Mouse (Mus musculus): ENCODE measurements around the gene Atf1. TPM values are rescaled to one million over a fixed set of nuclear protein-coding genes. Genes with fewer than 3 reads are reported as not detected.
A peak's percentile ranks its signal among the peaks of the same experiment; 100 is the strongest.

Gene Atf1
- polyA plus RNA-seq, 1 experiment from 2014 or later = 13.2 TPM

GRCm38 (mm10) chr15:100210013-100210412 is 17.6 kb upstream of the Atf1 start:
- H3K27ac ChIP-seq = no peak overlapping the region
- H3K36me3 ChIP-seq (replicated peaks; ENCODE audit: control insufficient read depth, insufficient read depth) = peaks cover 99% of the 10 kb centered on the region
- whole genome bisulfite sequencing = 96% methylated on average over 3 of the region's 3 CpGs
- H3K4me3 ChIP-seq (replicated peaks; ENCODE audit: low read length) = no peak overlapping the region
- H3K9me3 ChIP-seq (ENCODE audit: control insufficient read depth, low read length) = no peaks in the 10 kb centered on the region
- H3K4me2 ChIP-seq (replicated peaks) = no peak overlapping the region
- H3K4me1 ChIP-seq (replicated peaks; ENCODE audit: control insufficient read depth, insufficient read depth, low read length) = no peaks in the 10 kb centered on the region
- ATAC-seq (ENCODE audit: low FRiP score) = no peak
- DNase-seq (ENCODE audit: low spot score) = no peak
- no peaks in the 10 kb centered on the region for H3K27me3 ChIP-seq (ENCODE audit: control insufficient read depth, insufficient read depth, low read length)
- no peak overlapping the region for H3K9ac ChIP-seq

GRCm38 (mm10) chr15:100213339-100213738 is 14.3 kb upstream of the Atf1 start:
- Histone ChIP-seq H3K9me3 (ENCODE audit: control insufficient read depth, low read length) (no peaks in the 10 kb centered on the region), H3K4me3 (replicated peaks; ENCODE audit: low read length) (no peak overlapping the region), H3K4me2 (replicated peaks) (no peak overlapping the region), H3K27me3 (ENCODE audit: control insufficient read depth, insufficient read depth, low read length) (no peaks in the 10 kb centered on the region), H3K36me3 (replicated peaks; ENCODE audit: control insufficient read depth, insufficient read depth) (peaks cover 90% of the 10 kb centered on the region), H3K9ac (no peak overlapping the region), H3K27ac (no peak overlapping the region), H3K4me1 (replicated peaks; ENCODE audit: control insufficient read depth, insufficient read depth, low read length) (no peaks in the 10 kb centered on the region)
- ATAC-seq (ENCODE audit: low FRiP score) = no peak
- WGBS = 98% methylated on average over 2 of the region's 2 CpGs
- DNase-seq (ENCODE audit: low spot score) = no peak

- Histone ChIP-seq H3K9ac (no peak overlapping the region), H3K27ac (no peak overlapping the region), H3K9me3 (ENCODE audit: control insufficient read depth, low read length) (no peaks in the 10 kb centered on the region), H3K4me3 (replicated peaks; ENCODE audit: low read length) (no peak overlapping the region), H3K4me2 (replicated peaks) (no peak overlapping the region), H3K36me3 (replicated peaks; ENCODE audit: control insufficient read depth, insufficient read depth) (peaks cover 73% of the 10 kb centered on the region), H3K4me1 (replicated peaks; ENCODE audit: control insufficient read depth, insufficient read depth, low read length) (no peaks in the 10 kb centered on the region), H3K27me3 (ENCODE audit: control insufficient read depth, insufficient read depth, low read length) (no peaks in the 10 kb centered on the region)
- DNase-seq (ENCODE audit: low spot score) (no peak), ATAC-seq (ENCODE audit: low FRiP score) (no peak)
- 95% methylated on average over 11 of the region's 11 CpGs for WGBS
These were observed 12.5 kb upstream of the Atf1 start for GRCm38 (mm10) chr15:100215092-100215491.

- no peak overlapping the region for H3K27ac ChIP-seq
- peaks cover 62% of the 10 kb centered on the region for H3K36me3 ChIP-seq (replicated peaks; ENCODE audit: control insufficient read depth, insufficient read depth)
- no peaks in the 10 kb centered on the region for H3K4me1 ChIP-seq (replicated peaks; ENCODE audit: control insufficient read depth, insufficient read depth, low read length)
- DNase-seq (ENCODE audit: low spot score) (no peak), ATAC-seq (ENCODE audit: low FRiP score) (no peak)
- H3K4me3 ChIP-seq (replicated peaks; ENCODE audit: low read length) = no peak overlapping the region
- no peaks in the 10 kb centered on the region for H3K9me3 ChIP-seq (ENCODE audit: control insufficient read depth, low read length)
- H3K27me3 ChIP-seq (ENCODE audit: control insufficient read depth, insufficient read depth, low read length) = no peaks in the 10 kb centered on the region
- H3K4me2 ChIP-seq (replicated peaks) = no peak overlapping the region
- H3K9ac ChIP-seq = no peak overlapping the region
- WGBS = 94% methylated on average over 9 of the region's 9 CpGs
These were observed 11.4 kb upstream of the Atf1 start for GRCm38 (mm10) chr15:100216173-100216572.

GRCm38 (mm10) chr15:100218018-100218417 is 9.6 kb upstream of the Atf1 start:
- H3K9me3 ChIP-seq (ENCODE audit: control insufficient read depth, low read length) = no peaks in the 10 kb centered on the region
- no peak overlapping the region for H3K9ac ChIP-seq
- 97% methylated on average over 3 of the region's 3 CpGs for WGBS
- no peak overlapping the region for H3K4me2 ChIP-seq (replicated peaks)
- DNase-seq (ENCODE audit: low spot score) (no peak), ATAC-seq (ENCODE audit: low FRiP score) (no peak)
- peaks cover 44% of the 10 kb centered on the region for H3K36me3 ChIP-seq (replicated peaks; ENCODE audit: control insufficient read depth, insufficient read depth)
- no peaks in the 10 kb centered on the region for H3K4me1 ChIP-seq (replicated peaks; ENCODE audit: control insufficient read depth, insufficient read depth, low read length)
- no peak overlapping the region for H3K4me3 ChIP-seq (replicated peaks; ENCODE audit: low read length)
- H3K27me3 ChIP-seq (ENCODE audit: control insufficient read depth, insufficient read depth, low read length) = no peaks in the 10 kb centered on the region
- no peak overlapping the region for H3K27ac ChIP-seq

- Histone ChIP-seq H3K27ac (no peak overlapping the region), H3K9me3 (ENCODE audit: control insufficient read depth, low read length) (no peaks in the 10 kb centered on the region), H3K9ac (no peak overlapping the region), H3K4me1 (replicated peaks; ENCODE audit: control insufficient read depth, insufficient read depth, low read length) (no peaks in the 10 kb centered on the region), H3K36me3 (replicated peaks; ENCODE audit: control insufficient read depth, insufficient read depth) (peaks cover 30% of the 10 kb centered on the region), H3K4me3 (replicated peaks; ENCODE audit: low read length) (no peak overlapping the region), H3K4me2 (replicated peaks) (no peak overlapping the region), H3K27me3 (ENCODE audit: control insufficient read depth, insufficient read depth, low read length) (no peaks in the 10 kb centered on the region)
- DNase-seq (ENCODE audit: low spot score) (no peak), ATAC-seq (ENCODE audit: low FRiP score) (no peak)
- 73% methylated on average over 1 of the region's 1 CpGs for WGBS
These were observed 8.2 kb upstream of the Atf1 start for GRCm38 (mm10) chr15:100219396-100219795.

- ATAC-seq (ENCODE audit: low FRiP score) (no peak), DNase-seq (ENCODE audit: low spot score) (no peak)
- Histone ChIP-seq H3K27ac (no peak overlapping the region), H3K27me3 (ENCODE audit: control insufficient read depth, insufficient read depth, low read length) (no peaks in the 10 kb centered on the region), H3K9me3 (ENCODE audit: control insufficient read depth, low read length) (no peaks in the 10 kb centered on the region), H3K36me3 (replicated peaks; ENCODE audit: control insufficient read depth, insufficient read depth) (peaks cover 15% of the 10 kb centered on the region; the same call in 1 of the 2 replicates), H3K4me3 (replicated peaks; ENCODE audit: low read length) (no peak overlapping the region), H3K4me1 (replicated peaks; ENCODE audit: control insufficient read depth, insufficient read depth, low read length) (no peaks in the 10 kb centered on the region), H3K4me2 (replicated peaks) (no peak overlapping the region), H3K9ac (no peak overlapping the region)
- 83% methylated on average over 7 of the region's 7 CpGs for WGBS
These were observed 6.7 kb upstream of the Atf1 start for GRCm38 (mm10) chr15:100220916-100221315.

- WGBS = 94% methylated on average over 4 of the region's 4 CpGs
- Histone ChIP-seq H3K9ac (no peak overlapping the region), H3K36me3 (replicated peaks; ENCODE audit: control insufficient read depth, insufficient read depth) (no peaks in the 10 kb centered on the region), H3K9me3 (ENCODE audit: control insufficient read depth, low read length) (no peaks in the 10 kb centered on the region), H3K4me1 (replicated peaks; ENCODE audit: control insufficient read depth, insufficient read depth, low read length) (peaks cover 19% of the 10 kb centered on the region; the same call in 1 of the 2 replicates), H3K27me3 (ENCODE audit: control insufficient read depth, insufficient read depth, low read length) (no peaks in the 10 kb centered on the region), H3K4me3 (replicated peaks; ENCODE audit: low read length) (no peak overlapping the region), H3K4me2 (replicated peaks) (no peak overlapping the region), H3K27ac (no peak overlapping the region)
- ATAC-seq (ENCODE audit: low FRiP score) (no peak), DNase-seq (ENCODE audit: low spot score) (no peak)
These were observed 2.2 kb upstream of the Atf1 start for GRCm38 (mm10) chr15:100225381-100225780.

- DNase-seq (ENCODE audit: low spot score) (no peak), ATAC-seq (ENCODE audit: low FRiP score) (no peak)
- Histone ChIP-seq H3K27ac (no peak overlapping the region), H3K9ac (no peak overlapping the region), H3K36me3 (replicated peaks; ENCODE audit: control insufficient read depth, insufficient read depth) (no peaks in the 10 kb centered on the region), H3K4me2 (replicated peaks) (no peak overlapping the region), H3K4me1 (replicated peaks; ENCODE audit: control insufficient read depth, insufficient read depth, low read length) (peaks cover 19% of the 10 kb centered on the region; the same call in 1 of the 2 replicates), H3K4me3 (replicated peaks; ENCODE audit: low read length) (no peak overlapping the region), H3K27me3 (ENCODE audit: control insufficient read depth, insufficient read depth, low read length) (no peaks in the 10 kb centered on the region), H3K9me3 (ENCODE audit: control insufficient read depth, low read length) (no peaks in the 10 kb centered on the region)
- 97% methylated on average over 1 of the region's 1 CpGs for WGBS
These were observed 1.7 kb upstream of the Atf1 start for GRCm38 (mm10) chr15:100225891-100226290.

- no peaks in the 10 kb centered on the region for H3K27me3 ChIP-seq (ENCODE audit: control insufficient read depth, insufficient read depth, low read length)
- ATAC-seq (ENCODE audit: low FRiP score) = peak; percentile 57
- H3K9me3 ChIP-seq (ENCODE audit: control insufficient read depth, low read length) = no peaks in the 10 kb centered on the region
- DNase-seq (ENCODE audit: low spot score) = no peak
- H3K27ac ChIP-seq = peak overlapping the region; percentile 100
- no peaks in the 10 kb centered on the region for H3K36me3 ChIP-seq (replicated peaks; ENCODE audit: control insufficient read depth, insufficient read depth)
- WGBS = 6% methylated on average over 17 of the region's 17 CpGs
- H3K9ac ChIP-seq = peak overlapping the region; percentile 99
- peak overlapping the region; percentile 66 for H3K4me2 ChIP-seq (replicated peaks)
- H3K4me1 ChIP-seq (replicated peaks; ENCODE audit: control insufficient read depth, insufficient read depth, low read length) = peaks cover 19% of the 10 kb centered on the region; the same call in 1 of the 2 replicates
- peak overlapping the region; percentile 89 for H3K4me3 ChIP-seq (replicated peaks; ENCODE audit: low read length)
These were observed 472 bp upstream of the Atf1 start for GRCm38 (mm10) chr15:100227031-100227662.

Data from hindbrain, embryonic 14.5 days (tissue).